Mouse (Mus musculus) bone marrow macrophage, adult 2 months (primary cell): Measurements from ENCODE around the gene Tent4a.

Source experiments
- CTCF ChIP-seq: IDR thresholded peaks from 2 replicates; pipeline ENCODE4 v1.5.1; 2012; ENCODE audit warnings: low read depth, mild to moderate bottlenecking, low read length, moderate library complexity
- POLR2A ChIP-seq: IDR thresholded peaks from 2 replicates; pipeline ENCODE4 v1.6.1; 2012; ENCODE audit warnings: mild to moderate bottlenecking, low read depth, low read length, borderline replicate concordance

DNA sequence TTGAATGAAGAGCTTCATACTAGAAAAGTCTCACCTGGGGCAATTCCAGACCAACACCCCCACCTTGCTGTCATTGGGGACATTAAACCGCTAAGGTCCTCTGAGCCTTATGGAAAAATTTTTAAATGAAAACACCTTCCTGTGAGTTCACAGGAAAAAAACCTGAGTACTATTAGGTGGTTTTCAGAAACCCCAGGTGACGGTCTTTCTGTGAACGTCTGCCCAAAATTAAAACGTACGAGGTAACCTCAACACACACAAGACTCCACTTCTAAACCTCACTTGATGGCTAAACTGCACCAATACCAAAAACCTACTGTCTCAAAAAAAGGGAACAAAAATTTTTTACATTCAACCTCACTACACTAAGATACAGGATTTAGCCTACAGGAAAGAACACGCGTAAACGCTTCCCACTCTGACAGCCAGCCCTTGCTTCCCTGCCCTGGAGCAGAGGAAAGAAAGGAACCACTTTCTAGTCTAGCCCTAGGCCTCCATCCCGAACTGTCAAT is 1.5 kb downstream of the Tent4a start:
- TF ChIP-seq CTCF = no peak
- TF ChIP-seq POLR2A = no peak
